In the genomic region with DNA sequence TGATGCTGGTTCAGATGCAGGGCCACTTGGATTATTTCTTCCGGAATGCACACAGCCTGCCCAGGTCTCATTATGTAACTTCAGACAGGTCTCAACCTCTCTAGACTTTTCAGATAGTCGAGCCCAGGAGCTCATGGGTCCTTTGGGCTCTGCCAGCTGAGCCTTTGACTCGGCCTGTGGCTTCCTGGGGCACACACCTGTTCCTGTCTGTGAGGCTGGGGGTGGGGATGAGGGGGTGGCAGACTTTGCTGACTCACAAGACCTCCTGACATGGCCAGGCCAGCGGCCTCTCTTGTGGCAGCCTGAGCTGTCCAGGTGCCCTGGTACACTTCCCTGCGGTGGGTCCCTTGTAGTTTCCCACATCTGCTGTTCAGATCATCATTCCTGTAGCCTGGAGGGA, we compare ENCODE assay signal across 15 mouse cellular contexts. TPM values are rescaled to one million over a fixed set of nuclear protein-coding genes. Genes with fewer than 3 reads are reported as not detected.
"Had no signal": no experiment of that assay in that cellular context is flagged by ENCODE, and none has a peak within 500 bp of the region (broad histone marks: within the 10 kb centered on the region; RNA-seq: fewer than 3 reads in every experiment).

No protein-coding gene starts in this region.

- H3K4me3 ChIP-seq: kidney, embryonic 15.5 days; limb, embryonic 10.5 days; liver, embryonic 15.5 days; midbrain, embryonic 10.5 days; neural tube, embryonic 12.5 days had no signal

- DNase-seq: kidney, adult 18-20 months; kidney, postnatal 14 days; lung, adult 2 months; lung, postnatal 10 days; lung, postnatal 4 days; midbrain, embryonic 14.5 days; spleen, adult 18-20 months had no signal

- H3K27ac ChIP-seq: kidney, embryonic 15.5 days; limb, embryonic 10.5 days; liver, embryonic 15.5 days; midbrain, embryonic 10.5 days; neural tube, embryonic 12.5 days had no signal

RNA-seq across cellular contexts. Expression of a gene that starts 37.6 kb away (rescaled TPM):
- total RNA-seq: layer of hippocampus, postnatal 14 days; left cerebral cortex, postnatal 14 days; megakaryocyte, adult 5-6 weeks had no signal
